8 mouse cellular contexts compared by ENCODE assay signal in the genomic region with DNA sequence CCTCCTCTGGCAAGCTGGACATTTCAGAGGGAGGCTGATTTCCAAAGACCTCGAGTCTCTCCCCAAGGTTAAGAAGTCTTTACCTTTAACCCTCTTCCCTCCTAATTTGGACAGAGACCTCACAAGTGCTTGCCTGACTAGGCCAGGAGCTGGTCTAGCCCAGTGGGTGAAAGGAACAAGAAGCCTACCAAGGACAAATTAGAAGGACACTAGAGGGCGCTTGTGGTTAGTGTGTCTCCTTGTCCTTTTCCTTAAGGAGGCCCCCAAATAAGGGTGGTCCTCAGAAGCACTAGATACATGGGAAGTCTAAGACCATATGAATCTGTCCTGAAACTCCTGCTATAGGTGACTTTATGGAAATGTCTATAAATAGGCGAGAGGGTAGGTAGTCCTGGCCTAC. TPM values are rescaled to one million over a fixed set of nuclear protein-coding genes. Genes with fewer than 3 reads are reported as not detected.
DNase-seq lines count a peak whose midpoint lies in the region; ATAC-seq lines count a peak whose summit lies in the region.

No protein-coding gene starts in this region.

- ATAC-seq in heart, embryonic 12.5 days (ENCODE audit: insufficient number of reproducible peaks, low FRiP score), result no peak

- no peaks in the 10 kb centered on the region for H3K27me3 ChIP-seq in heart, embryonic 12.5 days (replicated peaks)

- 49% methylated on average over 3 of the region's 3 CpGs for WGBS in heart, embryonic 12.5 days

- no peak overlapping the region for H3K27ac ChIP-seq in heart, embryonic 12.5 days (ENCODE audit: poor library complexity, severe bottlenecking)

- DNase-seq in heart, adult 18-20 months, result peak; percentile 43 to 66
- DNase-seq in thymus, postnatal 14 days, result peak; percentile 44
- no peak for DNase-seq in thymus, adult 18-20 months
- DNase-seq in forelimb bud, embryonic 11.5 days (ENCODE audit: low read depth, low spot score), result peak; percentile 53
- DNase-seq in lung, postnatal 36 days, result peak; percentile 73
- no peak for DNase-seq in gastrocnemius, adult 8-10 months (ENCODE audit: low spot score in 2 of 2)
- no peak for DNase-seq in right cerebral cortex, postnatal 14 days

- no peak overlapping the region for H3K4me3 ChIP-seq in heart, embryonic 12.5 days

- no peak overlapping the region for H3K4me2 ChIP-seq in heart, embryonic 12.5 days

- H3K9ac ChIP-seq in heart, embryonic 12.5 days, result no peak overlapping the region

- no peaks in the 10 kb centered on the region for H3K9me3 ChIP-seq in heart, embryonic 12.5 days (replicated peaks)

- H3K4me1 ChIP-seq in heart, embryonic 12.5 days (replicated peaks), result peaks cover 6% of the 10 kb centered on the region

- peaks cover 74% of the 10 kb centered on the region for H3K36me3 ChIP-seq in heart, embryonic 12.5 days

RNA-seq across cellular contexts. Expression of a gene that starts 6.2 kb away (rescaled TPM):
- total RNA-seq in heart, adult 18-20 months (2021), result 100 to 1,000 TPM; 365 to 392 TPM
- polyA plus RNA-seq in heart, embryonic 12.5 days (2016; fragmentation: Nextera tagmentation; extraction: Ambion mirVana), result 15.9 and 16.2 TPM in 2 replicates
- total RNA-seq in gastrocnemius, adult 8-10 months (2022), result 100 to 1,000 TPM; 409 to 479 (median 445) TPM

RNA-seq across cellular contexts. Expression of a gene that starts 14.3 kb away (rescaled TPM):
- total RNA-seq in heart, adult 18-20 months (2021), result 10 to 100 TPM; 38.1 to 40.3 TPM
- 10.6 and 11.3 TPM in 2 replicates for polyA plus RNA-seq in heart, embryonic 12.5 days (2016; fragmentation: Nextera tagmentation; extraction: Ambion mirVana)
- total RNA-seq in gastrocnemius, adult 8-10 months (2022), result 10 to 100 TPM; 38.7 to 48.8 (median 43.2) TPM

RNA-seq across cellular contexts. Expression of a gene that starts 25.0 kb away (rescaled TPM):
- 1,000 to 10,000 TPM; 1,006 to 1,090 TPM for total RNA-seq in heart, adult 18-20 months (2021)
- polyA plus RNA-seq in heart, embryonic 12.5 days (2016; fragmentation: Nextera tagmentation; extraction: Ambion mirVana), result 418 and 430 TPM in 2 replicates
- total RNA-seq in gastrocnemius, adult 8-10 months (2022), result 100 to 1,000 TPM; 491 to 577 (median 541) TPM

RNA-seq across cellular contexts. Expression of a gene that starts 38.5 kb away (rescaled TPM):
- total RNA-seq in heart, adult 18-20 months (2021), result not detected
- 0.28 and 0.42 TPM in 2 replicates for polyA plus RNA-seq in heart, embryonic 12.5 days (2016; fragmentation: Nextera tagmentation; extraction: Ambion mirVana)
- total RNA-seq in gastrocnemius, adult 8-10 months (2022), result not detected

RNA-seq across cellular contexts. Expression of a gene that starts 40.3 kb away (rescaled TPM):
- 10 to 100 TPM; 62.2 to 66.6 TPM for total RNA-seq in heart, adult 18-20 months (2021)
- 201 and 209 TPM in 2 replicates for polyA plus RNA-seq in heart, embryonic 12.5 days (2016; fragmentation: Nextera tagmentation; extraction: Ambion mirVana)
- total RNA-seq in gastrocnemius, adult 8-10 months (2022), result 10 to 100 TPM; 51.0 to 56.9 (median 52.2) TPM

Comparison
In these comparisons a context has a peak if more than half of its experiments do, and no peak if none do; other contexts are left out.
1. DNase-seq: peak in heart, adult 18-20 months (2 of 2), thymus, postnatal 14 days (single experiment), forelimb bud, embryonic 11.5 days (single experiment) and lung, postnatal 36 days (single experiment); none in thymus, adult 18-20 months (0 of 2), gastrocnemius, adult 8-10 months (0 of 2) and right cerebral cortex, postnatal 14 days (single experiment).